Mouse (Mus musculus): Measurements from ENCODE around the gene Uncx.

DNA sequence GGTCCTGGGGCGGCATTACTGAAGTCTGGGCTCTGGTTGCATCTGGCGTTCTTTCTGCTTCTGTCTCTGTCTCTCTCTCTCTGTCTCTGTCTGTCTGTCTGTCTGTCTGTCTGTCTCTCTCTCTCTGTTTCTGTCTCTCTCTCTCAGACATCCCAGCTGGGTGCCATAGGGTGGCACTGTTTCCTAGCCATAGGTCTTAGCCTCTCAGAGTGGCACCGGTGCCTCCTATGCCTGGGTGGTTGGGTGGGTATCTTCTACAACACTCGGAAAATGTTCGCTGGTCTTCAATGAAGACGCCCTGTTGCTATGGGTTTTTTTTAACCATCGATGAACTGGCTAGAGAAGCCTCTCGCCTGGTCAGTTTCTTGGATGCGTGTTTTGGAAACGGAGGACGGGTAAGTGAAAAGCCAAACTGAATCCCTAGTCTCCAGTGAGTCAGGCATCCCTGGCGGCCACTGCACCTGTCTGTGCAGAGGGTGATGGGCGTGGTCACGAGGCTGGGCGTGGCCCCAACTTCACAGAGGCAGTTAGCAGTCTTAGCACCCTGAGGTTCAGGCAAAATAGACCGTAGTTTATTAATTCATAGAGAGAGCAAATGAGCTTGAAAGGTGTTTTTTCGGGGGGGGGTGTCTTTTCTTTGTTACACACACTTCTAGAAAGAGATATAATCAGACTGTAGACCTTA lies 32.5 kb upstream of the Uncx start:
- TF ChIP-seq NANOG (IDR thresholded peaks at IDR 0.05; ENCODE audit: borderline replicate concordance, low read length) (no peak), CTCF (conservative IDR thresholded peaks at IDR 0.05; ENCODE audit: low read length) (no peak)

All from E14TG2a.4 (cell line).